Mouse (Mus musculus) erythroblast, embryonic 14.5 days (primary cell): ENCODE results near the gene Klhl42.

ENCODE experiments used
- GATA1 ChIP-seq: IDR thresholded peaks from 2 replicates; pipeline ENCODE4 v1.6.1; 2012; ENCODE audit warnings: low read length, inconsistent platforms, mixed read lengths
- TAL1 ChIP-seq: IDR thresholded peaks from 3 replicates; pipeline ENCODE4 v1.6.1; 2012; ENCODE audit warnings: low read length, inconsistent platforms, mixed read lengths

GRCm38 (mm10) chr6:147090191-147090590, 988 bp upstream of the Klhl42 start:
- no peak for TF ChIP-seq TAL1
- no peak for TF ChIP-seq GATA1
